Mouse (Mus musculus) hindbrain, embryonic 13.5 days (tissue): ENCODE data around the gene Slk. TPM values are rescaled to one million over a fixed set of nuclear protein-coding genes. Genes with fewer than 3 reads are reported as not detected.
A peak's percentile ranks its signal among the peaks of the same experiment; 100 is the strongest.
"Not testable (repeated sequence)": the region's sequence is repeated elsewhere in the genome, so short reads cannot be mapped to it uniquely, and the experiment has no call there.

Experiments used
- ATAC-seq: fragments of 200-750 bp; cut with Nextera tagmentation; 2 replicates; pipeline ENCODE4 v1.8.0; 2017; ENCODE audit warnings: moderate TSS enrichment; ENCODE audit not compliant: low FRiP score
- H3K27ac ChIP-seq: fragments of 300-500 bp; sonication (generic); 2 replicates; pipeline ENCODE4 v1.5.1; 2015; ENCODE audit warnings: inconsistent platforms, mild to moderate bottlenecking, moderate library complexity
- H3K27me3 ChIP-seq: fragments of 300-500 bp; sonication (generic); 2 replicates; pipeline ENCODE4 v1.6.1; 2015; ENCODE audit warnings: mild to moderate bottlenecking, inconsistent platforms
- H3K36me3 ChIP-seq: fragments of 300-500 bp; sonication (generic); 2 replicates; pipeline ENCODE4 v1.6.1; 2015; ENCODE audit warnings: mild to moderate bottlenecking, inconsistent platforms
- H3K4me1 ChIP-seq: fragments of 300-500 bp; sonication (generic); replicated peaks from 2 replicates; pipeline ENCODE4 v1.6.1; 2015; ENCODE audit warnings: inconsistent platforms
- H3K4me2 ChIP-seq: fragments of 300-500 bp; sonication (generic); 2 replicates; pipeline ENCODE4 v1.6.1; 2015; ENCODE audit warnings: inconsistent platforms, mild to moderate bottlenecking, moderate library complexity
- H3K4me3 ChIP-seq: fragments of 300-500 bp; sonication (generic); 2 replicates; pipeline ENCODE4 v1.5.1; 2015; ENCODE audit warnings: mild to moderate bottlenecking, inconsistent platforms
- H3K9ac ChIP-seq: fragments of 300-500 bp; sonication (generic); 2 replicates; pipeline ENCODE4 v1.6.1; 2015; ENCODE audit warnings: mild to moderate bottlenecking, inconsistent platforms
- H3K9me3 ChIP-seq: fragments of 300-500 bp; sonication (generic); 2 replicates; pipeline ENCODE4 v1.6.1; 2016; ENCODE audit warnings: inconsistent platforms
- WGBS: fragments of 180-500 bp; shearing (Covaris S2); methylation state at CpG from one replicate; pipeline ENCODE4 v1.1.7; 2015; 5-methylcytosine and 5-hydroxymethylcytosine counted together
- polyA plus RNA-seq: library from polyadenylated mRNA; unstranded; fragments of >200 nt; fragmentation: Nextera tagmentation; extraction: Ambion mirVana; gene quantifications from 2 replicates; pipeline ENCODE4 v1.2.1, GENCODE M21; 2015

Slk gene
- polyA plus RNA-seq, 1 experiment from 2014 or later: 8.3 TPM

GRCm38 (mm10) chr19:47549174-47549573 is 30.3 kb upstream of the Slk start:
- Histone ChIP-seq H3K9ac (no peak overlapping the region), H3K36me3 (no peaks in the 10 kb centered on the region), H3K27me3 (no peaks in the 10 kb centered on the region), H3K4me2 (no peak overlapping the region), H3K27ac (peak overlapping the region; percentile 30; the same call in 1 of the 2 replicates), H3K9me3 (no peaks in the 10 kb centered on the region), H3K4me3 (no peak overlapping the region), H3K4me1 (0 out of 2 replicates have a peak, but pooled peaks cover 6% of the 10 kb centered on the region)
- WGBS: 77% methylated on average over 9 of the region's 9 CpGs
- no peak for ATAC-seq

GRCm38 (mm10) chr19:47549584-47549983 is 29.9 kb upstream of the Slk start:
- H3K27ac ChIP-seq: 0 out of 2 replicates have a peak overlapping the region, but pooled peaks have one; percentile 30
- no peaks in the 10 kb centered on the region for H3K27me3 ChIP-seq
- no peaks in the 10 kb centered on the region for H3K9me3 ChIP-seq
- no peaks in the 10 kb centered on the region for H3K36me3 ChIP-seq
- ATAC-seq: no peak
- 0 out of 2 replicates have a peak, but pooled peaks cover 6% of the 10 kb centered on the region for H3K4me1 ChIP-seq
- H3K4me2 ChIP-seq: no peak overlapping the region
- 75% methylated on average over 4 of the region's 4 CpGs for WGBS
- H3K4me3 ChIP-seq: no peak overlapping the region
- no peak overlapping the region for H3K9ac ChIP-seq

GRCm38 (mm10) chr19:47559145-47559544 is 20.3 kb upstream of the Slk start:
- Histone ChIP-seq H3K4me1 (no peaks in the 10 kb centered on the region), H3K27ac (no peak overlapping the region), H3K9ac (no peak overlapping the region), H3K4me2 (no peak overlapping the region), H3K9me3 (no peaks in the 10 kb centered on the region), H3K27me3 (no peaks in the 10 kb centered on the region), H3K4me3 (no peak overlapping the region), H3K36me3 (no peaks in the 10 kb centered on the region)
- 81% methylated on average over 5 of the region's 5 CpGs for WGBS
- no peak for ATAC-seq

DNA sequence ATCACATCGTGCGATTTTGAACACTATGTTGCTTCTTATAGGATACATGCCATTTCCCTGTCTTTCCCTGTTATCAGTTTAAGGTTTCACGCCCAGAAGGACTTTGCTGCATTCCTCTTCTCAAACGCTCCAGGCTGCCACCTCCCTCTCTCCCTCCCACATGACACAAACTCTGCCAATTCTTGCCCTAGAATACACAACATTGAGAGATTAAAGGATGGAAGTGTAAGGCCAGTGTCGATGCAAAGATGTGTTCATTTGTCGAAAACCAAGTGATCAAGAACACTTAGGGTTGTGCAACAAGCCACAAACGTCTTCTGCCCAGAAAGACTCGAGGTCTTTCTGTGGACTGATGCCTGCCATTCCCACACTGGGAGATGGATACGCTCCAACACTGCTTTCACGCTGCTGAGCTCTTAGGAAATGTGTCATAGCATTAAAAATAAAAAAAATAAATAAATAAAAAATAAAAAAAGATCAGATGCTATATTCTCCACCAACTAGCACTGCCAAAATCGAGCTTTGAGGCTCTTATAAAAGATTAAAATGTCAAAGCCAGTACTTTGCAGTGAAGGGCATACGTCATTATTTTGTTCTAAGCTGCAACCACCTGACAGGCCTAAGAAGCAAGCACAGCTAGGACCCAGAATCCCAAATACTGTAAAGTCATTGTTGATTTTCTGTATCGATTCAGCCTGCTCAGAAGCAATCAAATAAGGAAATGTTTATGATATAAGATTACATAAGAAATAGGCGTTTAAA is 19.5 kb upstream of the Slk start:
- Histone ChIP-seq H3K36me3 (no peaks in the 10 kb centered on the region), H3K4me1 (0 out of 2 replicates have a peak, but pooled peaks cover under 1% of the 10 kb centered on the region), H3K4me2 (no peak overlapping the region), H3K27ac (no peak overlapping the region), H3K9ac (no peak overlapping the region), H3K27me3 (no peaks in the 10 kb centered on the region), H3K4me3 (no peak overlapping the region), H3K9me3 (no peaks in the 10 kb centered on the region)
- ATAC-seq: no peak
- WGBS: 76% methylated on average over 14 of the region's 14 CpGs

DNA sequence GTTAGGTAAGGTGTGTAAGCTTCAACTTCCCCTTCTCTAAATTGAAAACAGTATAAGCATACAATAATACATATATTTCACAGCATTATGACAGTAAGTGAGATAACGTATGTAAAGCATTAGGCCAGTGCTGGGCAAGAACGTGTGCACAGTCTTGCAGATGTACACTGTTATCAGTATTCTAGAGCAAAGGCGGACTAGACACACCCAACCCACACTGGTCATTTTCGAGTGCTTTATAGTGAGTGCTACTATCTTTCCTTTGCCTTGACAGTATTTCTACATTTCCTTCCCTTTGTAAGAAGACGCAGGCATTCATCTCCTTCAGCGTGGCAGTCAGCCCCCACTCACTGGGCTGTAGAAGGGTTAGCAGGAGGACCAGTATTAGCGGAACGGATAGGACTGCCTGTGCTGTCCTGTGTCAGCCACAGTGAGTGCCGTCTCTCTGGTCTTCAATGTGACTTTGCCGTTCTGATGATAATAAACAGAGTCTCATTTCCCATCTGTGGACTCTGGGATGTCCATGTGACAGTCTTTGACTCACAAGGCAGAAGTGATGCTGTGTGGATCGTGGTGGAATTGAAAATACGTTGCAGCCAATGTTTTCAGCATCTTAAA is 18.8 kb upstream of the Slk start:
- no peaks in the 10 kb centered on the region for H3K9me3 ChIP-seq
- 91% methylated on average over 12 of the region's 12 CpGs for WGBS
- H3K27ac ChIP-seq: no peak overlapping the region
- no peak overlapping the region for H3K9ac ChIP-seq
- H3K27me3 ChIP-seq: no peaks in the 10 kb centered on the region
- no peaks in the 10 kb centered on the region for H3K36me3 ChIP-seq
- peaks cover 5% of the 10 kb centered on the region; the same call in 1 of the 2 replicates for H3K4me1 ChIP-seq
- H3K4me3 ChIP-seq: no peak overlapping the region
- no peak overlapping the region for H3K4me2 ChIP-seq
- ATAC-seq: no peak

GRCm38 (mm10) chr19:47561996-47562441 is 17.5 kb upstream of the Slk start:
- no peaks in the 10 kb centered on the region for H3K27me3 ChIP-seq
- no peak overlapping the region for H3K27ac ChIP-seq
- H3K4me1 ChIP-seq: peaks cover 5% of the 10 kb centered on the region; the same call in 1 of the 2 replicates
- no peak for ATAC-seq
- 80% methylated on average over 5 of the region's 5 CpGs for WGBS
- no peak overlapping the region for H3K4me3 ChIP-seq
- H3K9me3 ChIP-seq: no peaks in the 10 kb centered on the region
- no peak overlapping the region for H3K9ac ChIP-seq
- H3K4me2 ChIP-seq: no peak overlapping the region
- no peaks in the 10 kb centered on the region for H3K36me3 ChIP-seq

DNA sequence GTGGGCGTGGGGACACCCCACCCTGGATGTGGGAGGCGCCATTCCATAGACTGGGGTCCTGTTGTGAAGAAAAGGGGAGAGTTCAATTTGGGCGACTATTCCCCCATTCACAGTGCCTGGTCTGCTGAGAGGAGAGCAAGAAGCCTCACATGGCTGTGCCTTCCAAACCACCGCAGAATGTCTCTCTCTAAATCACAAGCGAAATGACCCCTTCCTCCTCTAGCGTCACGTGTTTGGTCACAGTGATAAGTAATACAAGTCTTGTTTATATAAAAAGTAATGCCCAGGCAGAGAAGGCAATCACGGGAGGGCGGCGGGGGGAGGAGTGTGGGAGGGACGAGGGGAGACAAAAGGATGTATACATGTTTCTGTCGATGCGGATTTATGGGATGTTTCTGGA is 15.8 kb upstream of the Slk start:
- Histone ChIP-seq H3K27me3 (no peaks in the 10 kb centered on the region), H3K36me3 (no peaks in the 10 kb centered on the region), H3K9ac (no peak overlapping the region), H3K27ac (no peak overlapping the region), H3K4me3 (no peak overlapping the region), H3K9me3 (no peaks in the 10 kb centered on the region), H3K4me1 (peaks cover 5% of the 10 kb centered on the region; the same call in 1 of the 2 replicates), H3K4me2 (no peak overlapping the region)
- no peak for ATAC-seq
- WGBS: 85% methylated on average over 13 of the region's 13 CpGs

DNA sequence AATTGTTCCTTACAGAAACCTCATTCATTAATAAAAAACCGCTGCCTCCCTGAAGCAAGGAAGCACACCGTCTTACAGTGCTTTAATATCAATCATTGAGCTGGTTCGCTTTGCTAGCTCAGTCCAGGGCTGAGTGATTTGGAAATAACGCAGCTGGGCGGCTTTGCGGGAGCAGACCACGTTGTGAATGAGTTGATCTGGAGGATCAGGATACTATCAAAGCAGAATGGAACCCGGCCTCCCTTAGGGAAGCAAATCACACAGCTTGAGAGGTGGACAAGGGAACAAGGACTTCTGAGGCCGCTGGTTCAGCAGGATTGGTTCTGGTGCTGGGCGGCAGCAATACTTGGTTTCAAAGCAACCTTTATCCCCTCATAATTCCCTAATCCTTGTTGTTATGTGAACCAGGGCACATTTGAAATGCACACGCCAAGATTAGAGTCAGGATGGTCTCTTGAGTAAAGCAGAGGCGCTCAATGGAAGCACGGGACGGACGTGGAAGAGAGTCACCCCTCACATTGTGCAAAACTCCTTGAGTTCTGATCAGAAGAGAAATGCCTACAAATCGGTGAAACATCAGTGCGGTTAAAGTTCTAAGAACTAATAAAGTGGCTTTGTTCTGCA is 14.3 kb upstream of the Slk start:
- 54% methylated on average over 17 of the region's 17 CpGs for WGBS
- no peak for ATAC-seq
- Histone ChIP-seq H3K27ac (no peak overlapping the region), H3K4me3 (no peak overlapping the region), H3K4me1 (peaks cover 5% of the 10 kb centered on the region; the same call in 1 of the 2 replicates), H3K9ac (0 out of 2 replicates have a peak overlapping the region, but pooled peaks have one; percentile 2), H3K4me2 (no peak overlapping the region), H3K27me3 (no peaks in the 10 kb centered on the region), H3K9me3 (no peaks in the 10 kb centered on the region), H3K36me3 (no peaks in the 10 kb centered on the region)

- ATAC-seq: no peak
- H3K4me1 ChIP-seq: peaks cover 5% of the 10 kb centered on the region; the same call in 1 of the 2 replicates
- H3K27me3 ChIP-seq: no peaks in the 10 kb centered on the region
- H3K9me3 ChIP-seq: no peaks in the 10 kb centered on the region
- 87% methylated on average over 8 of the region's 8 CpGs for WGBS
- no peak overlapping the region for H3K4me2 ChIP-seq
- no peak overlapping the region for H3K9ac ChIP-seq
- H3K27ac ChIP-seq: no peak overlapping the region
- no peaks in the 10 kb centered on the region for H3K36me3 ChIP-seq
- no peak overlapping the region for H3K4me3 ChIP-seq
Observed at GRCm38 (mm10) chr19:47565994-47566393, 13.5 kb upstream of the Slk start.

- H3K9me3 ChIP-seq: no peaks in the 10 kb centered on the region
- H3K36me3 ChIP-seq: no peaks in the 10 kb centered on the region
- 94% methylated on average over 5 of the region's 5 CpGs for WGBS
- no peak overlapping the region for H3K4me2 ChIP-seq
- H3K4me3 ChIP-seq: no peak overlapping the region
- H3K27me3 ChIP-seq: no peaks in the 10 kb centered on the region
- H3K27ac ChIP-seq: no peak overlapping the region
- peaks cover 3% of the 10 kb centered on the region; the same call in 1 of the 2 replicates for H3K4me1 ChIP-seq
- no peak overlapping the region for H3K9ac ChIP-seq
- no peak for ATAC-seq
Observed at GRCm38 (mm10) chr19:47570042-47570441, 9.4 kb upstream of the Slk start.

GRCm38 (mm10) chr19:47571981-47572380 is 7.5 kb upstream of the Slk start:
- WGBS: 60% methylated on average over 4 of the region's 4 CpGs
- not testable (repeated sequence) for H3K4me1 ChIP-seq, H3K27me3 ChIP-seq, H3K9ac ChIP-seq, H3K9me3 ChIP-seq, H3K27ac ChIP-seq, ATAC-seq, H3K4me3 ChIP-seq, H3K36me3 ChIP-seq, H3K4me2 ChIP-seq

- Histone ChIP-seq H3K9me3 (no peaks in the 10 kb centered on the region), H3K36me3 (no peaks in the 10 kb centered on the region), H3K4me1 (peaks cover 3% of the 10 kb centered on the region), H3K4me3 (no peak overlapping the region), H3K9ac (no peak overlapping the region), H3K27ac (no peak overlapping the region), H3K4me2 (no peak overlapping the region), H3K27me3 (no peaks in the 10 kb centered on the region)
- WGBS: 86% methylated on average over 3 of the region's 3 CpGs
- no peak for ATAC-seq
Observed at GRCm38 (mm10) chr19:47573718-47574117, 5.8 kb upstream of the Slk start.
